ENCODE assay signal across 9 mouse cellular contexts in the genomic region with DNA sequence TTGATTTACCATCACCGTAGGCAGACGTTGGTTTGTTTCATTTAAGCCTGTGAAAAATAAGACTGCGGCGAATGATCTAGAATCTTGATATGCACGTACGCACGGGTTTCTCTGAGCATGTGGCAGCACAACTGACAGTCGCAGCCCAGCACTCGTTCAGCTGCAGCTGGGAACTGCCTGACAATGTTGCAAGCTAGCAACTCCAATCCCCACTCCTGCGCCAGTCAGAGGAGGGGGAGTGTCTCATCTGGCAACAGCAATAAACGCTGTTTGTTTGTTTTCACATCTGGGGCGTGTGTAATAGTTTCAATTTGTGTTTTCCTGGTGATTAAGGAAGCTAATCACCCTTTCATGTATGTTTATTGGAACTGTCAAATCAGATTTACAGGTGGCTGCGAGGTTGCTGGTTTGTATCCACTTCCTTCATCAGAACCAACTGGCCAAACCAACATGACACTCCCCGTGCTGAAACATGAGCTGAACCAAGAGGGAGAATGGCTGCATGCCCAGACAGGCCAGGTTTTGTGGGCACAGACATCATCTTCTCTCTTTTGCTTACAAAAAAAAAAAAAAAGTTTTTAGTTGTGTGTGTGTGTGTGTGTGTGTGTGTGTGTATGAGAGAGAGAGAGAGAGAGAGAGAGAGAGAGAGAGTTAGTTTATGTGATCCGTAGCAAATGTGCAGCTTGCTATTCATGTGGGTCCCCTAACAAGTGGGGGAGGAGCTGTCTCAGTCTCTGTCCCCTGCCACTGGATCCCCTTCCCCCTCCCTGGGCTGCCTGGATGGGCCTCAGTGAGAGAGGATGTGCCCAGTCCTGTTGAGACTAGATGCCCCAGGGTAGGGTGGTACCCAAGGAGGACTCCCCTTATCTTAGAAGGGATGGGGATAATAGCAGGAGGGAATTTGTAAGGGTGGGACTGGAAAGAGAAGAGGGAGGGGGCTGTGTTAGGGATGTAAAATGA. TPM values are rescaled to one million over a fixed set of nuclear protein-coding genes. Genes with fewer than 3 reads are reported as not detected.
A peak's percentile ranks its signal among the peaks of the same experiment; 100 is the strongest.
DNase-seq lines count a peak whose midpoint lies in the region; ATAC-seq and TF ChIP-seq lines count a peak whose summit lies in the region.
"Had no signal": no experiment of that assay in that cellular context is flagged by ENCODE, and none has a peak within 500 bp of the region (broad histone marks: within the 10 kb centered on the region; RNA-seq: fewer than 3 reads in every experiment).

No protein-coding gene starts in this region.

- peaks cover 13% of the 10 kb centered on the region for H3K4me1 ChIP-seq in midbrain, embryonic 10.5 days
- no peaks in the 10 kb centered on the region for H3K4me1 ChIP-seq in midbrain, embryonic 11.5 days (ENCODE audit: control insufficient read depth, insufficient read depth, low read length)
- H3K4me1 ChIP-seq in forebrain, postnatal 0 days (ENCODE audit: insufficient read depth) = no peaks in the 10 kb centered on the region

- H3K9me3 ChIP-seq in midbrain, embryonic 10.5 days (replicated peaks) = peaks cover 8% of the 10 kb centered on the region; the same call in 1 of the 2 replicates
- no peaks in the 10 kb centered on the region for H3K9me3 ChIP-seq in midbrain, embryonic 11.5 days (ENCODE audit: control insufficient read depth, low read length)
- no peaks in the 10 kb centered on the region for H3K9me3 ChIP-seq in forebrain, postnatal 0 days (ENCODE audit: low read length)

- ATAC-seq in midbrain, embryonic 11.5 days (ENCODE audit: low FRiP score) = no peak
- ATAC-seq in forebrain, postnatal 0 days = peak; percentile 84
- ATAC-seq in monocyte, adult 5-6 weeks (replicated peaks; ENCODE audit: insufficient number of reproducible peaks, low FRiP score, low TSS enrichment, poor library complexity, severe bottlenecking) = no peak

- DNase-seq in frontal cortex, postnatal 36 days (ENCODE audit: low spot score in 2 of 2) = peak; percentile 2 to 6
- DNase-seq in frontal cortex, postnatal 14 days (ENCODE audit: low spot score in 2 of 2) = no peak
- no peak for DNase-seq in midbrain, embryonic 10.5 days (ENCODE audit: low spot score)
- no peak for DNase-seq in midbrain, embryonic 11.5 days (ENCODE audit: low spot score, missing footprints)
- DNase-seq in forebrain, postnatal 0 days = peak; percentile 69
- peak; percentile 11 for DNase-seq in lung, postnatal 10 days
- peak; percentile 84 for DNase-seq in testis, postnatal 14 days (ENCODE audit: low spot score)

- H3K27ac ChIP-seq in midbrain, embryonic 10.5 days (replicated peaks) = 0 out of 2 replicates have a peak overlapping the region, but pooled peaks have one; percentile 17
- no peak overlapping the region for H3K27ac ChIP-seq in midbrain, embryonic 11.5 days (ENCODE audit: low read depth, low read length)
- no peak overlapping the region for H3K27ac ChIP-seq in forebrain, postnatal 0 days (ENCODE audit: low read depth, low read length)

- WGBS in midbrain, embryonic 10.5 days = 49% methylated on average over 15 of the region's 15 CpGs
- 52% methylated on average over 15 of the region's 15 CpGs for WGBS in midbrain, embryonic 11.5 days
- WGBS in forebrain, postnatal 0 days = 34% methylated on average over 15 of the region's 15 CpGs

- H3K4me2 ChIP-seq in midbrain, embryonic 11.5 days = no peak overlapping the region
- H3K4me2 ChIP-seq in forebrain, postnatal 0 days (ENCODE audit: low read depth) = peak overlapping the region; percentile 19

- no peak for TF ChIP-seq CTCF in forebrain, postnatal 0 days (IDR thresholded peaks at IDR 0.05; ENCODE audit: low read depth)

- H3K27me3 ChIP-seq in midbrain, embryonic 10.5 days (ENCODE audit: low read depth, poor library complexity, severe bottlenecking) = peaks cover 8% of the 10 kb centered on the region; the same call in 1 of the 2 replicates
- H3K27me3 ChIP-seq in midbrain, embryonic 11.5 days (ENCODE audit: control insufficient read depth, insufficient read depth, low read length) = no peaks in the 10 kb centered on the region
- H3K27me3 ChIP-seq in forebrain, postnatal 0 days (ENCODE audit: insufficient read depth, low read length) = no peaks in the 10 kb centered on the region

- no peak overlapping the region for H3K9ac ChIP-seq in midbrain, embryonic 11.5 days (ENCODE audit: low read length)
- H3K9ac ChIP-seq in forebrain, postnatal 0 days = no peak overlapping the region

- H3K36me3 ChIP-seq in midbrain, embryonic 10.5 days = no peaks in the 10 kb centered on the region
- no peaks in the 10 kb centered on the region for H3K36me3 ChIP-seq in midbrain, embryonic 11.5 days (ENCODE audit: control insufficient read depth, insufficient read depth, low read length)
- H3K36me3 ChIP-seq in forebrain, postnatal 0 days (ENCODE audit: insufficient read depth) = no peaks in the 10 kb centered on the region

- no peak overlapping the region for H3K4me3 ChIP-seq in midbrain, embryonic 10.5 days
- H3K4me3 ChIP-seq in midbrain, embryonic 11.5 days (ENCODE audit: low read depth, low read length) = no peak overlapping the region
- H3K4me3 ChIP-seq in forebrain, postnatal 0 days (ENCODE audit: low read depth, low read length) = no peak overlapping the region

RNA-seq across cellular contexts. Expression of a gene that starts 26.7 kb away (rescaled TPM):
- polyA plus RNA-seq in midbrain, embryonic 10.5 days (2016; fragmentation: Nextera tagmentation; extraction: Ambion mirVana) = 4.9 and 5.8 TPM in 2 replicates
- 3.8 TPM in 2 replicates for polyA plus RNA-seq in midbrain, embryonic 11.5 days (2014; fragmentation: Nextera tagmentation; extraction: Ambion mirVana)
- 7.4 and 8.2 TPM in 2 replicates for total RNA-seq in forebrain, postnatal 0 days (2014; rRNA removed)
- polyA plus RNA-seq in forebrain, postnatal 0 days (2015; fragmentation: Nextera tagmentation; extraction: Ambion mirVana) = 9.0 and 10.0 TPM in 2 replicates
- 0.64 to 1.3 TPM (median 0.87 TPM) in 3 replicates for total RNA-seq in monocyte, adult 5-6 weeks (2017)

RNA-seq across cellular contexts. Expression of a gene that starts 34.8 kb away (rescaled TPM):
- not detected in 2 replicates for polyA plus RNA-seq in midbrain, embryonic 10.5 days (2016; fragmentation: Nextera tagmentation; extraction: Ambion mirVana)
- polyA plus RNA-seq in midbrain, embryonic 11.5 days (2014; fragmentation: Nextera tagmentation; extraction: Ambion mirVana) = not detected in 2 replicates
- 0.24 and 0.85 TPM in 2 replicates for total RNA-seq in forebrain, postnatal 0 days (2014; rRNA removed)
- polyA plus RNA-seq in forebrain, postnatal 0 days (2015; fragmentation: Nextera tagmentation; extraction: Ambion mirVana) = 0.12 and 0.50 TPM in 2 replicates
- not detected in 3 replicates for total RNA-seq in monocyte, adult 5-6 weeks (2017)
- polyA plus RNA-seq: large intestine, adult 2 months had no signal

RNA-seq across cellular contexts. Expression of a gene that starts 50.7 kb away (rescaled TPM):
- 9.0 and 9.5 TPM in 2 replicates for polyA plus RNA-seq in midbrain, embryonic 10.5 days (2016; fragmentation: Nextera tagmentation; extraction: Ambion mirVana)
- polyA plus RNA-seq in midbrain, embryonic 11.5 days (2014; fragmentation: Nextera tagmentation; extraction: Ambion mirVana) = 5.8 and 6.0 TPM in 2 replicates
- total RNA-seq in forebrain, postnatal 0 days (2014; rRNA removed) = 2.8 and 4.6 TPM in 2 replicates
- polyA plus RNA-seq in forebrain, postnatal 0 days (2015; fragmentation: Nextera tagmentation; extraction: Ambion mirVana) = 4.2 and 4.5 TPM in 2 replicates
- total RNA-seq in monocyte, adult 5-6 weeks (2017) = 4.9 TPM in 1 of 3 replicates, not detected in the others

Comparison
In these comparisons a context has a peak if more than half of its experiments do, and no peak if none do; other contexts are left out.
1. DNase-seq: peak in frontal cortex, postnatal 36 days (2 of 2), forebrain, postnatal 0 days (single experiment), lung, postnatal 10 days (single experiment) and testis, postnatal 14 days (single experiment); none in frontal cortex, postnatal 14 days (0 of 2), midbrain, embryonic 10.5 days (single experiment) and midbrain, embryonic 11.5 days (single experiment).